Mouse (Mus musculus) lung, adult 2 months (tissue): ENCODE data around the gene Smap1. TPM values are rescaled to one million over a fixed set of nuclear protein-coding genes. Genes with fewer than 3 reads are reported as not detected.

Source experiments
- DNase-seq: peaks from one replicate; pipeline ENCODE4 v3.0.0; 2022
- H3K4me1 ChIP-seq: fragments of 200-500 bp; 2 replicates; pipeline ENCODE4 v1.6.1; 2011; ENCODE audit warnings: low read length; ENCODE audit not compliant: control insufficient read depth, insufficient read depth
- H3K4me3 ChIP-seq: fragments of 200-500 bp; replicated peaks from 2 replicates; pipeline ENCODE3; 2011; ENCODE audit warnings: low read depth, mild to moderate bottlenecking, control low read depth, low read length; ENCODE audit errors: extremely low read depth
- CTCF ChIP-seq: fragments of 200-500 bp; IDR thresholded peaks from 2 replicates; pipeline ENCODE4 v1.5.1; 2011; ENCODE audit warnings: mild to moderate bottlenecking, low read length, control low read depth; ENCODE audit not compliant: insufficient read depth
- POLR2A ChIP-seq: fragments of 200-500 bp; IDR thresholded peaks from 2 replicates; pipeline ENCODE4 v1.6.1; 2011; ENCODE audit warnings: low read depth, mild to moderate bottlenecking, control low read depth, low read length, borderline replicate concordance; ENCODE audit errors: extremely low read depth
- WGBS: fragments of 180-500 bp; shearing (Covaris S2); methylation state at CpG from one replicate; pipeline ENCODE4 v1.1.7; 2018; 5-methylcytosine and 5-hydroxymethylcytosine counted together
- polyA plus RNA-seq: library from polyadenylated mRNA; depleted of rRNA; stranded (reverse); fragments of >200 nt; gene quantifications from 2 replicates; pipeline ENCODE4 v1.2.3, GENCODE M21; 2012

Gene Smap1
- polyA plus RNA-seq, 1 experiment, result 45.0 TPM

DNA sequence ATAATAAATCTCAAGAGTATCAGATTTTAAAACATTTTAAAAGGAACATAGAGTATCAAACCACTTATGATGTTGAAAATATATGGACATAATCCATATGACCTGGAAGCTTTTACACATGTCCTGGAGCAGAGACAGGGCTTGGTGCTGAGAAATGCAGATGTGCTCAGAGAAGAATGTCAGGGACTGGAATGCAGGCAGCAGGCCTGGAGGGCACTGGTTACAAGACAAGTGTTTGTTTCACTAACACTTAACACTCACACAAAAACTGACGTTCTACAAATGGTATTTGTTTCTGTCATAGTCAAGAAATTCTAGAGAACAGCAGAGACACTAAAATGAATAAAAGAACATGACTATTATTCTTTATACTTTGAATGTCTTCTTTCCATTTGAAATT lies 30.0 kb downstream of the Smap1 start:
- H3K4me1 ChIP-seq, result peaks cover 2% of the 10 kb centered on the region
- no peak overlapping the region for H3K4me3 ChIP-seq
- 25% methylated on average over 1 of the region's 1 CpGs for whole genome bisulfite sequencing
- TF ChIP-seq CTCF (no peak), POLR2A (no peak)
- DNase-seq, result no peak

DNA sequence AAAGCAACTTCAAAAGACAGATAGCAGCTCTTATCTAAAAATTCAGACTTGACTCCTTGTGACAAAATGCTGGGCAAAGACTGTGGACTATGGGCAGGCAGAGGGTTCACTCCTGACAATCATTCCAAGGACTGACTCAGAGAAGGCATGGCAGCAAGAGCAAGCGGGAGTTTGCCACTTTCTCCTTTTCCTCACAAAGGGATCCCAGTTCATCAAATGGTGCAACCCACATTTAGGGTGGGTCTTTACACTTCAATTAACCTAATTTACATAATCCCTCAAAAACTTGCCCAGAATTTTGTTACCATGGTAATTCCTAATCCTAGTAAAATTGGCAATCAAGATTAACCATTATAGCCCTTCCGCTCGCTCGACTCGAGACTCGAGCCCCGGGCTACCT lies 37.2 kb downstream of the Smap1 start:
- TF ChIP-seq CTCF, result no peak
- TF ChIP-seq POLR2A, result no peak
- no peak for DNase-seq
- Histone ChIP-seq H3K4me3 (no peak overlapping the region), H3K4me1 (no peaks in the 10 kb centered on the region)
- WGBS, result 98% methylated on average over 7 of the region's 7 CpGs

DNA sequence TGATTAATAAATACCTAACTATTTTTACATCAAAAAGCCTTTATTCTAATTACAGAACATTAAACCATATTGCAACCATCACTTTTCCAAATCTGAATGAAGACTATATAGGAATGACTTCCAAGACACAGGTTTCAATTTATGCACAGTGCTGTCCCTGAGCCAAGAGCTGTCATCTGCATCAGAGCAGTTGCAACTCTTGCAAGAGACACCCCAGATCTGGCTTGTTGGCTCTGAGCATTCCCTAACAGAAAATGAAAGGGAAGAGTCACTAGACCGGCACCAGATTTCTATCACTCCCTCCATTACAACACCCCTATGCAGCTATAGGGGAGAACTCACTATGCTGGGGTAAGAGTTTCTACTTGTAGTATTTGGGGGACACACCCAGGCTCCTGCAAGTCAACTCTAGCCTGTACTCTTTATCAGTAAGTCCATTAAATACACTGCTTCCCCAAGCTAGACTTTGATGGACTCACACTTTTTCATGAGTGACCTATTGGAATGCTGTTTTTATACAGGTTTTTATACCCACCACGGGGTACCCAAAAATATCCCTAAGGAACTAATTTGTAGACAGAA lies 37.9 kb downstream of the Smap1 start:
- DNase-seq, result no peak
- H3K4me1 ChIP-seq, result no peaks in the 10 kb centered on the region
- H3K4me3 ChIP-seq, result no peak overlapping the region
- WGBS, result 75% methylated on average over 2 of the region's 2 CpGs
- TF ChIP-seq POLR2A (no peak), CTCF (no peak)

DNA sequence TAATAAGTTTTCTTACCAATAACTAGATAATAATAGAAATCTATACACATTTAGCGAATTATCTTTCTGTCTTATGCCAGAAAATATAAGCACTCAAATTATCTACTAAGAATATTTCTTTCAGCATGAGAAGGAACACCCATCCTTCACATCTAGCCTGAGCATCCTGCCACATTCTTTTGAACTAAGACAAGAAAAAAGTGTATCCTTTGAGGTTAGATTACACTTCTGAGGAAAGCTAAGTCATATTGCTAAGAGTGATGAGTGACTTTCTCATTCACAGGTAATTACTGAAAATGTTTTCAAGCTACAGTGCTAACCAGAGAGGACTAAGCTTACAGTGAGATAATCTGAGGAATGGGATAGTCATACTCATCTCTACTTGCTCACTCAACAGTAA lies 39.4 kb downstream of the Smap1 start:
- Histone ChIP-seq H3K4me1 (no peaks in the 10 kb centered on the region), H3K4me3 (no peak overlapping the region)
- TF ChIP-seq CTCF (no peak), POLR2A (no peak)
- 91% methylated on average over 1 of the region's 1 CpGs for WGBS
- no peak for DNase-seq

DNA sequence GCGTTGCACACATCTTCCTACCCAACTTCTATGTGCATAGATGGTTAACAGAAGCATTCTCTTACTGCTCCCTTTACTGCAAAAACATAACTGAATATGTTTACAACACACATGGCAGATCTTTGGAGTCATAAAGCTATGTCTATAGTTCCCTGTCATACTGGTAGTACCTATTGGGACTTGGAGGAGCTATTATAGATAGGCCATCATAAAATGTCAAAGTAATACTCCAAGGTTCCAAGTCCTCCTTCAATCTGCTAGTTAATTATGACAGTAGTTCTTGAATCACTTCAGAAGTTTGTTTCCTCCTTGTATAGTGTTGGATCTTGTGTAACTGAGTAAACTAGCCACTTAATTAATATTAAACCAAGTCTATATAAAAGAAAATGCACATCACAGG lies 49.9 kb downstream of the Smap1 start:
- WGBS, result 98% methylated on average over 1 of the region's 1 CpGs
- H3K4me1 ChIP-seq, result peaks cover 2% of the 10 kb centered on the region; the same call in 1 of the 2 replicates
- TF ChIP-seq CTCF (no peak), POLR2A (no peak)
- H3K4me3 ChIP-seq, result no peak overlapping the region
- no peak for DNase-seq

DNA sequence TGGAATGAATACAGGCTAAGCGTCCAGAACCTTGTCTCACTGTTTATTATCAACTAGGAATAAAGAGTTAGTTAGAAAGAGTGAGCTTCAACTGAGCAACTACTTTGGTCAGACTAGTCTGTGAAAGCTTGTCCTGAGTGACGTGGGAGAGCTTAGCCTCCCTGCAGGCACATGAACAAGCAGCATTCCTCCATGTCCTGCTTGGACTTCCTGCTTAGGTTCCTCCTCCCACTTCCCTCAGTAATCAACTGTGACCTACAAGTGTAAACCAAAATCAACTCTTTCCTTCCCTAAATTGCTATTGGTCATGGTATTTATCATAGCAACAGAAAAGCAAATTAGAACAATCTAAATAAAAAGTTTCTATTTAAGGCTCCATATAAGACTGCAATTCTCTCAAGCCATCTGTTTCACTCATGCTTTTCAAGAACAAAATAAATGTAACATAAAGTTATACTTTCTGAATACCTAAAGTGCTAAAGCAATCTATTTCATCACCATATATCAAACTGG lies 54.7 kb downstream of the Smap1 start:
- no peak for TF ChIP-seq POLR2A
- no peak for TF ChIP-seq CTCF
- Histone ChIP-seq H3K4me1 (peaks cover 3% of the 10 kb centered on the region; the same call in 1 of the 2 replicates), H3K4me3 (no peak overlapping the region)
- WGBS, result 30% methylated on average over 2 of the region's 2 CpGs
- DNase-seq, result no peak

DNA sequence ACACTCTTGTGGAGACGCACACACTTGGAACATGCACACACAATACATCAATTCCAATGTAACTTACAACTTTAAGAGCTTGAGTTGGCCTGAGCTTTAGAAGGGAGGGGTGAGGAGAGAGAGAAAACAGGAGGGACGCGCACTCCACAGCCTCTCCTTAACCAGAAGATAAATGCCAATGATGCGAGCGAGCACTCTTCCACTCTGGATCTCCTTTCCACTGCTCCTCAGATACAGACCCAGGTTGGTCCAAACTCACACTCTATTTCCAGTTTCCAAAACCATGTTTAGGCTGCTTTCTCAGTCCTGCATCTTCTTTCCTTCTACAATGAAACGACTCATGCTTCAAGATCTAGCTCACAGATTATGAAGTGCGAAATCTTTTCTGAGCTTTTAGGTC lies 56.6 kb downstream of the Smap1 start:
- no peak for DNase-seq
- Histone ChIP-seq H3K4me1 (peaks cover 3% of the 10 kb centered on the region; the same call in 1 of the 2 replicates), H3K4me3 (no peak overlapping the region)
- TF ChIP-seq CTCF (no peak), POLR2A (no peak)
- 93% methylated on average over 7 of the region's 7 CpGs for WGBS

DNA sequence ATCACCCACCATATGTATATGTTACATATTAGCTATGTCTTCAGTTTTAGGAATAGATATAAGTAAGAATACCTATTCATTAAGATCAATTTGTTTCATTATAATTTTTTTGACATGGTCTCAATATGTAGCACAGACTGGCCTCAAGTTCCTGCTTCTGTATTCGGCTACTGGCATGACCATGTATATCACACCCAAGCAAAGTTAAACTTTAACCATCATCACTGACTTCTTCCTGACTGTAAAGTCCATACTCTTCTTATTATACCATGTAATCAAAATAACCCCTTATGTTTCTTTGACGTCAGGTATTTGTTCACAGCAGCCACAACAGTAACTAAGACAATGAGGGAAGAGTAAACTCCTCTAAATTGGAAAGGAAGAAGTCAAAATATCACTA lies 61.2 kb downstream of the Smap1 start:
- Histone ChIP-seq H3K4me3 (no peak overlapping the region), H3K4me1 (no peaks in the 10 kb centered on the region)
- DNase-seq, result no peak
- 92% methylated on average over 2 of the region's 2 CpGs for WGBS
- TF ChIP-seq POLR2A, result no peak
- no peak for TF ChIP-seq CTCF

DNA sequence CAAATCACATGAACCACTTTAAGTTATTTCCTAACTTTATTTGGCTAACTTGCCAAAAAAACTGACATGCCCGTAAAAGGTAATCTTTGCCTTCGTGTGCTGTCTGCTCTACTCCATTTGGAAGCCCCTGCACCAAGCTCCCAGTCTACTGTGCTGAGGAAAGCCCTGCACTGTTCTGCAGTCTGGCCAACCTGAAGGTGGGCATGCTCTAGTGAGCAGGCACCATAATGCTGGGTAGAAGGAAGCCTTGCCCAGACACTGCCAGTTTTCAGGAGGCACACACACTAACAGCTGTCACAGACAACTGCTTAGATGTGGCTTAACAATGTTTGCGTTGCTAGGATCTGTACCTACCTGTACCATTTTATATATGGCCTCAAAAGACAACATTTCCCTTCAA lies 66.5 kb downstream of the Smap1 start:
- Histone ChIP-seq H3K4me3 (no peak overlapping the region), H3K4me1 (no peaks in the 10 kb centered on the region)
- WGBS, result 74% methylated on average over 3 of the region's 3 CpGs
- no peak for DNase-seq
- TF ChIP-seq CTCF (no peak), POLR2A (no peak)

DNA sequence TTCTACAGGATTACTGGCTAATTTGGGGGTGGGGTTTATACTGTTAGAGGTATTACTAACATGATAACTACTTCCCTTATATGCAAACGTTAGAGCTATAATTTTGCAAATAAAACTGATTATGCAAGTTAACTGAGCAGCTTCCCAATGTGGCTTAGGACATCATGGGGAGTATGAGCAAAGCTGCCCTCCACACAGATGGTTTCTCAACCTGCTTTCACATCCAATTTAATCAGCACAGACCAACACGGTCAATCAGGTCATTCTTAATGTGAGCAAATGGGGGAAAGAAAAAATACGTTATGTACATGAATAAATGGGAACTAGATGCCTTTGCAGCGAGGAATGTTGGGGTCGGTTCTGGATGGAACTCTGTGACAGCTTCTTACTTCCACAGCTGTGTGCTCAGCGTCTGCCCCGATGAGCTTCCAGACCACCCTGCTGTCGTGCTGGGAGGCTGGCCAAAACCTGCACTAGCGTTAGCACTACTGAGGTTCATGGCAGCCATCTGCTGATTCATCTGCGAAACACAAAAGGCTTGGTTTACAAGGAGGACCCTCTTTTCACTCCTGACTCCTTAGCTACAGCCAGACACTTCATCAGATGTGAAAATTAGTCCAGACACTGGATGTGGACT lies 76.0 kb downstream of the Smap1 start:
- 70% methylated on average over 10 of the region's 10 CpGs for WGBS
- no peak overlapping the region for H3K4me3 ChIP-seq
- no peak for DNase-seq
- no peak for TF ChIP-seq POLR2A
- TF ChIP-seq CTCF, result no peak
- no peaks in the 10 kb centered on the region for H3K4me1 ChIP-seq

DNA sequence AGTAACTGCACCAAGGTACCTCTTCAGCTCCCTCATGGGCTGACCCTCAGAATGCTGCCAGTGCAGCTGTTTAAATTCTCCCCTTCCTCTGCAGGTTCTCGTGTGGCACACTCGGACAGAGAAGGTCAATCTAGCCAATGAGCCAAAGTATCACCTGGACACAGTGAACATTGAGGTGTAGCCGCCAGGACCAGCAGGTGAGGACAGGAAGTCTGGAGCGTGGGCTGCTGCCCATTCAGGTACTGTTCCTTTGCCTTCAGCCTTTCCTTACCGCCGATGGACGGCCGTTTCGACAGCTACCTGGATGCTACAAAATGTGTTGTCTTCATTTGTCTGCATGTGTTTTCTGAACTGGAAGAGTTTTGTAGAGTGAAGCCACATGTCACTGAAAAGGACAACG lies 77.1 kb downstream of the Smap1 start:
- DNase-seq, result no peak
- WGBS, result 94% methylated on average over 10 of the region's 10 CpGs
- no peaks in the 10 kb centered on the region for H3K4me1 ChIP-seq
- TF ChIP-seq CTCF, result no peak
- TF ChIP-seq POLR2A, result no peak
- no peak overlapping the region for H3K4me3 ChIP-seq
